Mouse (Mus musculus) embryonic stem cell, embryonic (primary cell): ENCODE data around the gene Ctnnal1.

Experiments used
- CTCF ChIA-PET, 4 experiments: fragments of 300-600 bp in 2 of 4; fragments of 350-600 bp in 2 of 4; sonication (Branson Sonifier 250); formaldehyde crosslinking; loops; one replicate each; lab custom pipeline; 2022; ENCODE audit warnings: inconsistent platforms in 2 of 4; lab: Charles Lee
- POLR2A ChIA-PET, 4 experiments: fragments of 300-600 bp in 2 of 4; fragments of 350-600 bp in 2 of 4; sonication (Branson Sonifier 250); formaldehyde crosslinking; loops; one replicate each; lab custom pipeline; 2022; ENCODE audit warnings: antibody characterized with exemption in 4 of 4, inconsistent platforms in 1 of 4; lab: Charles Lee

Gene Ctnnal1

GRCm38 (mm10) chr4:56771065-56771464, 93.9 kb downstream of the Ctnnal1 start:
- POLR2A ChIA-PET = interaction anchor here in 1 of 4 experiments (1.0 to 2.1 kb wide), 5 partner anchors 15 to 126 kb away, joined by 3 to 8 read pairs (median 4); partner anchors contain the start of genes Actl7b, Elp1 and Fam206a
- CTCF ChIA-PET = no interaction called here

DNA sequence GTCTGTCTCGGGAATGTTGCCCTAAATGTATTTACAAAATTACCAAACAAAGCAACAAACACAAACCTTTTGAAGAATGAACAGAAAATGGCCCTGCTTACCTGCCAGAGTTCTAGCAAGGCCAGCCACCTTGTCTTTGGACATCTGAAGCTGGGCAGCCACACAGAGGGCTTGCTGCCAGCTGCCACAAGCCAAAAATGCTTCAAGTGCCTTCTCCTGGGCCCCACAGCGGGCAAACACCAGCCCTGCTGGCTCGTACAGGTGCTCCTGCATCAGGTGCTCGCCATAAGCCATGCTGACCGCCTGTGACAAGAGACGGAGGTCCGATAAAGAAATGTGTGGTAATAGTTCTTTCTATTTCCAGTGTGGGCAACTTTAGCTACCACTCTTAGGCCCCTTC, 96.1 kb downstream of the Ctnnal1 start:
- CTCF ChIA-PET = no interaction called here
- POLR2A ChIA-PET = interaction anchor here in 1 of 4 experiments (0.6 kb wide), 1 partner anchor 8 kb away, joined by 7 read pairs; no protein-coding TSS in a partner anchor

GRCm38 (mm10) chr4:56767861-56768284, 97.1 kb downstream of the Ctnnal1 start:
- POLR2A ChIA-PET = interaction anchor here in 2 of 4 experiments (0.6 to 1.5 kb wide), 9 partner anchors 11 to 210 kb away, joined by 3 to 6 read pairs (median 4); no protein-coding TSS in a partner anchor
- CTCF ChIA-PET = no interaction called here
